Mouse (Mus musculus): ENCODE measurements at regions not wholly inside any gene's neighbourhood (a gene's known extent, or its start where the extent isn't known, plus 50 kb on each side); places are given as distances from the start of the nearest gene placed in this dataset.
A peak's percentile ranks its signal among the peaks of the same experiment; 100 is the strongest.
"Not testable (repeated sequence)": the region's sequence is repeated elsewhere in the genome, so short reads cannot be mapped to it uniquely, and the experiment has no call there.

- Histone ChIP-seq H3K4me1 (ENCODE audit: control insufficient read depth, insufficient read depth, low read length) (no peaks in the 10 kb centered on the region), H3K4me3 (replicated peaks; ENCODE audit: extremely low read depth, low read depth, low read length) (no peak overlapping the region)
- no peak for DNase-seq
- TF ChIP-seq POLR2A (IDR thresholded peaks at IDR 0.05; ENCODE audit: borderline replicate concordance, extremely low read depth, low read depth, low read length) (no peak), CTCF (IDR thresholded peaks at IDR 0.05; ENCODE audit: insufficient read depth, low read length) (no peak)
- 82% methylated on average over 1 of the region's 1 CpGs for WGBS
These were observed 1063.3 kb upstream of the 1700008P02Rik start for GRCm38 (mm10) chr3:7683536-7683935.

GRCm38 (mm10) chr3:7682816-7683215, 1062.6 kb upstream of the 1700008P02Rik start:
- not testable (repeated sequence) for H3K4me1 ChIP-seq (ENCODE audit: control insufficient read depth, insufficient read depth, low read length); DNase-seq; H3K4me3 ChIP-seq (replicated peaks; ENCODE audit: extremely low read depth, low read depth, low read length)
- WGBS: 53% methylated on average over 3 of the region's 3 CpGs

- Histone ChIP-seq H3K4me3 (replicated peaks; ENCODE audit: extremely low read depth, low read depth, low read length) (no peak overlapping the region), H3K4me1 (ENCODE audit: control insufficient read depth, insufficient read depth, low read length) (no peaks in the 10 kb centered on the region)
- TF ChIP-seq POLR2A (IDR thresholded peaks at IDR 0.05; ENCODE audit: borderline replicate concordance, extremely low read depth, low read depth, low read length): no peak
- no peak for TF ChIP-seq CTCF (IDR thresholded peaks at IDR 0.05; ENCODE audit: insufficient read depth, low read length)
- 78% methylated on average over 3 of the region's 3 CpGs for WGBS
- no peak for DNase-seq
These were observed 1062.1 kb upstream of the 1700008P02Rik start for GRCm38 (mm10) chr3:7682311-7682710.

GRCm38 (mm10) chr3:7669956-7670355, 1049.7 kb upstream of the 1700008P02Rik start:
- Histone ChIP-seq H3K4me1 (ENCODE audit: control insufficient read depth, insufficient read depth, low read length) (no peaks in the 10 kb centered on the region), H3K4me3 (replicated peaks; ENCODE audit: extremely low read depth, low read depth, low read length) (no peak overlapping the region)
- TF ChIP-seq POLR2A (IDR thresholded peaks at IDR 0.05; ENCODE audit: borderline replicate concordance, extremely low read depth, low read depth, low read length): no peak
- no peak for TF ChIP-seq CTCF (IDR thresholded peaks at IDR 0.05; ENCODE audit: insufficient read depth, low read length)
- 83% methylated on average over 6 of the region's 6 CpGs for WGBS
- DNase-seq: no peak

- not testable (repeated sequence) for H3K4me1 ChIP-seq (ENCODE audit: control insufficient read depth, insufficient read depth, low read length); DNase-seq; H3K4me3 ChIP-seq (replicated peaks; ENCODE audit: extremely low read depth, low read depth, low read length)
- WGBS: 88% methylated on average over 5 of the region's 5 CpGs
These were observed 1047.6 kb upstream of the 1700008P02Rik start for GRCm38 (mm10) chr3:7667851-7668250.

- WGBS: 69% methylated on average over 9 of the region's 9 CpGs
- H3K4me3 ChIP-seq (replicated peaks; ENCODE audit: extremely low read depth, low read depth, low read length); H3K4me1 ChIP-seq (ENCODE audit: control insufficient read depth, insufficient read depth, low read length): not testable (repeated sequence)
- DNase-seq: peak; percentile 20
These were observed 1046.3 kb upstream of the 1700008P02Rik start for GRCm38 (mm10) chr3:7666391-7667142.

All from lung, adult 2 months (tissue).